Mouse (Mus musculus): Measurements from ENCODE around the gene En2. TPM values are rescaled to one million over a fixed set of nuclear protein-coding genes. Genes with fewer than 3 reads are reported as not detected.

The En2 gene
- polyA plus RNA-seq, 1 experiment from 2014 or later, result not detected

- no peak overlapping the region for H3K4me2 ChIP-seq (replicated peaks)
- H3K27me3 ChIP-seq, result peaks cover 24% of the 10 kb centered on the region
- no peak overlapping the region for H3K27ac ChIP-seq
- WGBS, result 63% methylated on average over 2 of the region's 2 CpGs
- no peaks in the 10 kb centered on the region for H3K36me3 ChIP-seq
- no peak overlapping the region for H3K9ac ChIP-seq
- no peak overlapping the region for H3K4me3 ChIP-seq
- H3K9me3 ChIP-seq, result no peaks in the 10 kb centered on the region
- no peaks in the 10 kb centered on the region for H3K4me1 ChIP-seq
- no peak for ATAC-seq (ENCODE audit: insufficient number of reproducible peaks, insufficient read depth, low FRiP score, low TSS enrichment)
Observed at GRCm38 (mm10) chr5:28195473-28195872, 30.0 kb downstream of the En2 start.

GRCm38 (mm10) chr5:28199089-28199873 is 33.8 kb downstream of the En2 start:
- Histone ChIP-seq H3K4me1 (no peaks in the 10 kb centered on the region), H3K9me3 (no peaks in the 10 kb centered on the region), H3K9ac (no peak overlapping the region), H3K27ac (no peak overlapping the region), H3K4me2 (replicated peaks) (no peak overlapping the region), H3K36me3 (no peaks in the 10 kb centered on the region), H3K27me3 (peaks cover 33% of the 10 kb centered on the region), H3K4me3 (no peak overlapping the region)
- no peak for ATAC-seq (ENCODE audit: insufficient number of reproducible peaks, insufficient read depth, low FRiP score, low TSS enrichment)
- WGBS, result 37% methylated on average over 7 of the region's 7 CpGs

- peaks cover 66% of the 10 kb centered on the region for H3K27me3 ChIP-seq
- no peak overlapping the region for H3K4me2 ChIP-seq (replicated peaks)
- 73% methylated on average over 6 of the region's 6 CpGs for WGBS
- H3K9me3 ChIP-seq, result no peaks in the 10 kb centered on the region
- H3K9ac ChIP-seq, result no peak overlapping the region
- no peaks in the 10 kb centered on the region for H3K36me3 ChIP-seq
- H3K27ac ChIP-seq, result no peak overlapping the region
- no peak overlapping the region for H3K4me3 ChIP-seq
- ATAC-seq (ENCODE audit: insufficient number of reproducible peaks, insufficient read depth, low FRiP score, low TSS enrichment), result no peak
- H3K4me1 ChIP-seq, result no peaks in the 10 kb centered on the region
Observed at GRCm38 (mm10) chr5:28203086-28203485, 37.6 kb downstream of the En2 start.

GRCm38 (mm10) chr5:28204678-28205077 is 39.2 kb downstream of the En2 start:
- peaks cover 75% of the 10 kb centered on the region for H3K27me3 ChIP-seq
- no peak overlapping the region for H3K4me3 ChIP-seq
- no peak for ATAC-seq (ENCODE audit: insufficient number of reproducible peaks, insufficient read depth, low FRiP score, low TSS enrichment)
- H3K4me1 ChIP-seq, result no peaks in the 10 kb centered on the region
- no peak overlapping the region for H3K9ac ChIP-seq
- H3K27ac ChIP-seq, result no peak overlapping the region
- no peaks in the 10 kb centered on the region for H3K9me3 ChIP-seq
- WGBS, result 86% methylated on average over 2 of the region's 2 CpGs
- no peak overlapping the region for H3K4me2 ChIP-seq (replicated peaks)
- no peaks in the 10 kb centered on the region for H3K36me3 ChIP-seq

GRCm38 (mm10) chr5:28206448-28206847 is 41.0 kb downstream of the En2 start:
- 58% methylated on average over 4 of the region's 4 CpGs for WGBS
- no peaks in the 10 kb centered on the region for H3K9me3 ChIP-seq
- H3K4me3 ChIP-seq, result no peak overlapping the region
- no peak for ATAC-seq (ENCODE audit: insufficient number of reproducible peaks, insufficient read depth, low FRiP score, low TSS enrichment)
- H3K9ac ChIP-seq, result no peak overlapping the region
- no peak overlapping the region for H3K4me2 ChIP-seq (replicated peaks)
- H3K4me1 ChIP-seq, result 0 out of 2 replicates have a peak, but pooled peaks cover 4% of the 10 kb centered on the region
- H3K27ac ChIP-seq, result no peak overlapping the region
- H3K36me3 ChIP-seq, result no peaks in the 10 kb centered on the region
- H3K27me3 ChIP-seq, result peaks cover 93% of the 10 kb centered on the region

- Histone ChIP-seq H3K4me2 (replicated peaks) (no peak overlapping the region), H3K4me1 (0 out of 2 replicates have a peak, but pooled peaks cover 4% of the 10 kb centered on the region), H3K27me3 (peaks cover 93% of the 10 kb centered on the region), H3K9me3 (no peaks in the 10 kb centered on the region), H3K36me3 (no peaks in the 10 kb centered on the region), H3K27ac (no peak overlapping the region), H3K4me3 (no peak overlapping the region), H3K9ac (no peak overlapping the region)
- ATAC-seq (ENCODE audit: insufficient number of reproducible peaks, insufficient read depth, low FRiP score, low TSS enrichment), result no peak
- 58% methylated on average over 4 of the region's 4 CpGs for WGBS
Observed at GRCm38 (mm10) chr5:28207043-28207442, 41.5 kb downstream of the En2 start.

- no peak overlapping the region for H3K9ac ChIP-seq
- ATAC-seq (ENCODE audit: insufficient number of reproducible peaks, insufficient read depth, low FRiP score, low TSS enrichment), result no peak
- H3K4me3 ChIP-seq, result no peak overlapping the region
- WGBS, result 9% methylated on average over 20 of the region's 20 CpGs
- H3K27ac ChIP-seq, result no peak overlapping the region
- H3K9me3 ChIP-seq, result no peaks in the 10 kb centered on the region
- H3K4me2 ChIP-seq (replicated peaks), result no peak overlapping the region
- no peaks in the 10 kb centered on the region for H3K36me3 ChIP-seq
- peaks cover 95% of the 10 kb centered on the region for H3K27me3 ChIP-seq
- H3K4me1 ChIP-seq, result 0 out of 2 replicates have a peak, but pooled peaks cover 4% of the 10 kb centered on the region
Observed at GRCm38 (mm10) chr5:28208726-28209520, 43.4 kb downstream of the En2 start.

GRCm38 (mm10) chr5:28209549-28210431 is 44.3 kb downstream of the En2 start:
- Histone ChIP-seq H3K4me2 (replicated peaks) (peak overlapping the region; percentile 43), H3K27me3 (peaks cover 96% of the 10 kb centered on the region), H3K9ac (no peak overlapping the region), H3K9me3 (no peaks in the 10 kb centered on the region), H3K27ac (no peak overlapping the region), H3K36me3 (no peaks in the 10 kb centered on the region), H3K4me1 (0 out of 2 replicates have a peak, but pooled peaks cover 4% of the 10 kb centered on the region), H3K4me3 (peak overlapping the region; percentile 28)
- ATAC-seq (ENCODE audit: insufficient number of reproducible peaks, insufficient read depth, low FRiP score, low TSS enrichment), result peak; percentile 22; the same call in 1 of the 2 replicates
- WGBS, result under 1% methylated on average over 73 of the region's 80 CpGs

GRCm38 (mm10) chr5:28210591-28211550 is 45.4 kb downstream of the En2 start:
- Histone ChIP-seq H3K4me1 (0 out of 2 replicates have a peak, but pooled peaks cover 4% of the 10 kb centered on the region), H3K36me3 (no peaks in the 10 kb centered on the region), H3K27ac (no peak overlapping the region), H3K4me3 (no peak overlapping the region), H3K27me3 (peaks cover 90% of the 10 kb centered on the region), H3K4me2 (replicated peaks) (no peak overlapping the region), H3K9ac (no peak overlapping the region), H3K9me3 (no peaks in the 10 kb centered on the region)
- 2% methylated on average over 29 of the region's 29 CpGs for WGBS
- ATAC-seq (ENCODE audit: insufficient number of reproducible peaks, insufficient read depth, low FRiP score, low TSS enrichment), result no peak

GRCm38 (mm10) chr5:28211651-28212310 is 46.3 kb downstream of the En2 start:
- WGBS, result 3% methylated on average over 15 of the region's 15 CpGs
- Histone ChIP-seq H3K27me3 (peaks cover 82% of the 10 kb centered on the region), H3K36me3 (no peaks in the 10 kb centered on the region), H3K4me2 (replicated peaks) (no peak overlapping the region), H3K9ac (no peak overlapping the region), H3K9me3 (no peaks in the 10 kb centered on the region), H3K4me3 (no peak overlapping the region), H3K27ac (no peak overlapping the region), H3K4me1 (0 out of 2 replicates have a peak, but pooled peaks cover 4% of the 10 kb centered on the region)
- ATAC-seq (ENCODE audit: insufficient number of reproducible peaks, insufficient read depth, low FRiP score, low TSS enrichment), result no peak

Data from embryonic facial prominence, embryonic 12.5 days (tissue).